Mouse (Mus musculus) limb, embryonic 14.5 days (tissue): Measurements from ENCODE around the gene Itgb4. TPM values are rescaled to one million over a fixed set of nuclear protein-coding genes. Genes with fewer than 3 reads are reported as not detected.

Experiments
- ATAC-seq: fragments of 200-750 bp; cut with Nextera tagmentation; 2 replicates; pipeline ENCODE4 v1.8.0; 2017; ENCODE audit warnings: low read depth, moderate number of reproducible peaks, moderate TSS enrichment; ENCODE audit not compliant: low FRiP score
- DNase-seq: peaks from one replicate; pipeline ENCODE4 v3.0.0-alpha.2; 2015; ENCODE audit warnings: low spot score
- H3K27ac ChIP-seq: fragments of 300-500 bp; sonication (generic); replicated peaks from 2 replicates; pipeline ENCODE4 v1.5.1; 2014; ENCODE audit warnings: low read depth, mild to moderate bottlenecking, low read length, moderate library complexity, mixed read lengths
- H3K27me3 ChIP-seq: fragments of 300-500 bp; sonication (generic); 2 replicates; pipeline ENCODE4 v1.6.1; 2014; ENCODE audit warnings: low read length, mixed read lengths; ENCODE audit not compliant: control insufficient read depth, insufficient read depth
- H3K36me3 ChIP-seq: fragments of 300-500 bp; sonication (generic); 2 replicates; pipeline ENCODE4 v1.6.1; 2014; ENCODE audit warnings: mild to moderate bottlenecking, low read length, moderate library complexity, mixed read lengths; ENCODE audit not compliant: control insufficient read depth, insufficient read depth
- H3K4me1 ChIP-seq: fragments of 300-500 bp; sonication (generic); 2 replicates; pipeline ENCODE4 v1.6.1; 2014; ENCODE audit warnings: antibody characterized with exemption, low read length, mixed read lengths; ENCODE audit not compliant: control insufficient read depth, insufficient read depth
- H3K4me2 ChIP-seq: fragments of 300-500 bp; sonication (generic); replicated peaks from 2 replicates; pipeline ENCODE4 v1.6.1; 2014; ENCODE audit warnings: low read depth, mild to moderate bottlenecking, low read length, moderate library complexity; ENCODE audit not compliant: severe bottlenecking
- H3K4me3 ChIP-seq: fragments of 300-500 bp; sonication (generic); replicated peaks from 2 replicates; pipeline ENCODE4 v1.5.1; 2014; ENCODE audit warnings: low read length
- H3K9ac ChIP-seq: fragments of 300-500 bp; sonication (generic); 2 replicates; pipeline ENCODE4 v1.6.1; 2014; ENCODE audit warnings: mild to moderate bottlenecking, low read depth, low read length, moderate library complexity; ENCODE audit not compliant: severe bottlenecking
- H3K9me3 ChIP-seq: fragments of 300-500 bp; sonication (generic); 2 replicates; pipeline ENCODE4 v1.6.1; 2016; ENCODE audit warnings: low read length; ENCODE audit not compliant: control insufficient read depth
- POLR2A ChIP-seq: fragments of 200-500 bp; IDR thresholded peaks from 2 replicates; pipeline ENCODE4 v1.8.0; 2012; ENCODE audit warnings: inconsistent platforms, mild to moderate bottlenecking, moderate library complexity, borderline replicate concordance; ENCODE audit not compliant: insufficient read depth, insufficient read length; ENCODE audit errors: extremely low read depth
- WGBS: fragments of 180-500 bp; shearing (Covaris S2); extraction: QIAGEN DNeasy Blood & Tissue Kit; methylation state at CpG from one replicate; pipeline ENCODE4 v1.1.7; 2014; 5-methylcytosine and 5-hydroxymethylcytosine counted together
- polyA plus RNA-seq, 2 experiments: library from polyadenylated mRNA; depleted of rRNA in 1 of 2; stranded (reverse) in 1 of 2; unstranded in 1 of 2; fragments of >200 nt; fragmentation: Nextera tagmentation in 1 of 2; extraction: Ambion mirVana in 1 of 2; gene quantifications; 2 replicates each; pipeline versions ENCODE4 v1.2.1 to v1.2.3; 2012 to 2014

The Itgb4 gene
- polyA plus RNA-seq, 2 experiments = 11.3 to 12.5 TPM

- WGBS = 90% methylated on average over 9 of the region's 9 CpGs
These were observed 26.2 kb upstream of the Itgb4 start for GRCm38 (mm10) chr11:115948316-115948715.

GRCm38 (mm10) chr11:115950719-115951118 lies 23.8 kb upstream of the Itgb4 start:
- DNase-seq = no peak
- no peak overlapping the region for H3K27ac ChIP-seq

More at GRCm38 (mm10) chr11:115948316-115948715, 26.2 kb upstream of the Itgb4 start:
- Histone ChIP-seq H3K4me1 (peaks cover 3% of the 10 kb centered on the region; the same call in 1 of the 2 replicates), H3K9me3 (no peaks in the 10 kb centered on the region), H3K4me2 (no peak overlapping the region), H3K27ac (no peak overlapping the region), H3K27me3 (no peaks in the 10 kb centered on the region), H3K9ac (no peak overlapping the region), H3K36me3 (peaks cover 86% of the 10 kb centered on the region), H3K4me3 (no peak overlapping the region)
- no peak for DNase-seq
- ATAC-seq = no peak
- no peak for TF ChIP-seq POLR2A

GRCm38 (mm10) chr11:115954712-115955111 lies 19.8 kb upstream of the Itgb4 start:
- H3K27ac ChIP-seq = no peak overlapping the region
- TF ChIP-seq POLR2A = no peak

More at GRCm38 (mm10) chr11:115950719-115951118, 23.8 kb upstream of the Itgb4 start:
- no peak for TF ChIP-seq POLR2A
- Histone ChIP-seq H3K9ac (no peak overlapping the region), H3K9me3 (no peaks in the 10 kb centered on the region), H3K4me2 (no peak overlapping the region), H3K4me3 (no peak overlapping the region), H3K27me3 (no peaks in the 10 kb centered on the region), H3K36me3 (peaks cover 87% of the 10 kb centered on the region), H3K4me1 (peaks cover 3% of the 10 kb centered on the region; the same call in 1 of the 2 replicates)
- WGBS = 83% methylated on average over 2 of the region's 2 CpGs
- no peak for ATAC-seq

GRCm38 (mm10) chr11:115955195-115955858 lies 19.2 kb upstream of the Itgb4 start:
- peaks cover 77% of the 10 kb centered on the region for H3K36me3 ChIP-seq
- H3K4me1 ChIP-seq = no peaks in the 10 kb centered on the region
- no peak overlapping the region for H3K4me2 ChIP-seq
- no peak for ATAC-seq
- no peak overlapping the region for H3K27ac ChIP-seq
- DNase-seq = no peak
- H3K27me3 ChIP-seq = no peaks in the 10 kb centered on the region
- 63% methylated on average over 10 of the region's 10 CpGs for WGBS
- no peak overlapping the region for H3K4me3 ChIP-seq
- no peak overlapping the region for H3K9ac ChIP-seq
- H3K9me3 ChIP-seq = no peaks in the 10 kb centered on the region
- TF ChIP-seq POLR2A = no peak

More at GRCm38 (mm10) chr11:115954712-115955111, 19.8 kb upstream of the Itgb4 start:
- ATAC-seq = no peak
- WGBS = 84% methylated on average over 5 of the region's 5 CpGs
- peaks cover 72% of the 10 kb centered on the region for H3K36me3 ChIP-seq
- peaks cover 3% of the 10 kb centered on the region; the same call in 1 of the 2 replicates for H3K4me1 ChIP-seq
- no peaks in the 10 kb centered on the region for H3K9me3 ChIP-seq
- no peak overlapping the region for H3K9ac ChIP-seq
- no peak overlapping the region for H3K4me3 ChIP-seq
- no peak for DNase-seq
- H3K27me3 ChIP-seq = no peaks in the 10 kb centered on the region
- no peak overlapping the region for H3K4me2 ChIP-seq

GRCm38 (mm10) chr11:115956453-115956852 lies 18.1 kb upstream of the Itgb4 start:
- Histone ChIP-seq H3K4me2 (no peak overlapping the region), H3K36me3 (peaks cover 78% of the 10 kb centered on the region), H3K27me3 (no peaks in the 10 kb centered on the region), H3K27ac (no peak overlapping the region; the same call in 1 of the 2 replicates), H3K4me3 (no peak overlapping the region), H3K9me3 (no peaks in the 10 kb centered on the region), H3K9ac (no peak overlapping the region), H3K4me1 (no peaks in the 10 kb centered on the region)
- no peak for TF ChIP-seq POLR2A
- ATAC-seq (no peak), DNase-seq (no peak)
- 59% methylated on average over 4 of the region's 4 CpGs for WGBS
